Mouse (Mus musculus): ENCODE measurements at regions not wholly inside any gene's neighbourhood (a gene's known extent, or its start where the extent isn't known, plus 50 kb on each side); places are given as distances from the start of the nearest gene placed in this dataset.

DNA sequence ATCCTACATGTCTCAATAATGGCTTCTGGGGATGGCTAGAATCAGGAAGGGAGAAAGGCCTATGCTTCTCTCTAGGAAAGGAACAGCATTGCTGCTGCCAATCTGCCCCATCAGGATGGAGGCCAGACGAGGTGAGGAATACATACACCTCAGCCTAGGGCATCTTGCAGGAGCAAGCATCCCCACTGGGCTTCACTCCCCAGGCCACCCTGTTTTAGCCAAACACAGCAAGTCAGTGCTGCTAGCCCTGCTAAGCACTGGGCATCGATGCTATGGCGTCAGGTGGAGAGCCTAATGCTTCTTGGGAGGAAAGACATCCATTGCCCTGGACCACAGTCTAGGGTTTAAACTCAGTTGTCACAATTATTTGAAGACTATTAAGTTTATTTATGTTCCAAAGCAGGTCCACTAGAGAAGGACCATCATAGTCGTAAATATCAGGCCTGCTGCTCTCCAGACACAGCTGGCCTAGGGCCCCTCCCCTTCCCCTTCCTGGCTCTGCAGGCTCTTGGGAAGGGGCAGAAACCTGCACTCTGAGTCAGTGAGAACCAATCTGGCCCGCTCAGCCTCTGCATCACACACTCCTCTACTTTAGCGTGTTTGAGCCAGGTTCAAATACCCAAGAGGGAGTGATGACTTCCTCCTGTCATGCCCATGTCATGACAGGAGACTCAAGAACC lies 79.5 kb upstream of the Pkdcc start:
- DNase-seq (ENCODE audit: low read depth, low spot score) = no peak

DNA sequence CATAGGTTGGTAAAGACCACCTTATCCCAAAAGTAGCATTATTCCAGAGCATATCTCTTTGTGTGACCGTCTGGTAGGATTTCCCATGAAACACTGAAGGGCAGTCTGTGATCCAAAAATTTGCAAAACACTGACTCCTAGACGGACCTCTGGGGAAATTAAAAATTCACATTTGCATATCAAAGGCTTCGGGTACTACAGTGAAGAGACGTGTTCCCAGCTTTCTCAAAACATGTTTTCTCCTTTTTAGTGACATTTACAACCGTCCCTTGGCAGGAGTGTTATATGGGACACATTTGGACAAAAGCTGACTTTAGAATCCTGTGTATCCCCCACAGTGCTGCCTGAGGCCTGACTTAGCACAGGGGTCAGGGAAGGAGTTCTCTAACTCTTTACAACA lies 78.8 kb upstream of the Pkdcc start:
- DNase-seq (ENCODE audit: low read depth, low spot score) = no peak

DNA sequence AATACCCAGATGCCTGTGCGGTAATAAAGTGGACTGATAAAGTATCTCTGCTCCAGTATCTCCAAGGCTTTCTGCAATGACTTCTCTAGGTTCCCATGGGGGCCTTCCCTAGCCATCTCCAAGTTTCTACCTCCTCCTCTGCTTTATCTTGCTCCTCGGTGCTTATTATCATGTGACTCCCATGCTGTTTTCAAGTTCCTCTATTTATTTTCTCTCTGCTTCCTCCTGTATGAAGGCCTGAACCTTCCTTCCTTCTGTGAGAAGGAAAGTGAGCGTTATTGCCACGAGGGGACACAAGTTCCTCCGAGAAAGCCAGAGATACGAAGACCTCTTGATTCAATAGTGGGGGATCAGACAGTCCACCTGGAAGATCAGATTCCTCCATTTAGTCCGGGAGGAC lies 77.4 kb upstream of the Pkdcc start:
- peak; percentile 7 for DNase-seq (ENCODE audit: low read depth, low spot score)

DNA sequence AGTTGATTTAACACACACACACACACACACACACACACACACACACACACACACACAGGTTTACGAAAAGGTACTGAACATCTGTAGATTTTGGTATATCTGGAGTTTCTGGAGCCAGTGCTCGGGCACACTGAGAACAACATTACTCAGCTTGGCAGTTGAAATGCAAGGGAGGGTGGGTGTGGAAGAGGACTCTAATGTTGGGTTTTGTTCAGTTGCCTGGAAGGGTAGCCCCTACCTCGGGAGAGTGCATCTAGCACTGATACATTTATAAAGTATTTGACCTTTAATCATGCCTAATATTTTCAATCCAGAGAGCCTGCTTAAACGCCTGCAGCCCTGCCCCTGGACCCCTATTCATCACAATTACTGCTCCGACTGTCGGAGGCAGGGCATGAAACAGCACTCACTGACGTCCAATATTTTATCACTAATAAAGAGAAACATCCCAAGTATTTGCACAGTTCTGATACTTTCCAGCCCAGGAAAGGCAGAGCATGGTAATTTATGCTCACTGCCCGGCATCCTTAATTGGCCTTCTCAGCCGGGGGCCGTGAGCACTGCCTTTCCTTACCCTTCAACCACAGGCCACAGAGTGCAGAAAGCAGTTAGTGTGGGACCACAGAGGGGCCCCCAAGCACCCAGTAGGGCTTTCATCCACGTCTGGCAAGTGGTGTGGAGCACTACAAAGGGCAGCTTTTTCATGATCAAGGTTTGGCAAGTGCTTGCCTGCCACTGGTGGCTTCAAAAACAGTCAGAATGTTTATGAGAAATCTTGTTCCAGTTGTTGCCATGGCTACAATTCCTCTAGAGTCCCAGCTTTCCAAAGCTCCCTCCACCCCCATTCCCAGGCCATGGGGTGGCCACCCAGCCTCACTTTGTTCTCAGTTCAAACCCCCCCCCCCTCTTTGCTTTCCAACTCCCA lies 76.3 kb upstream of the Pkdcc start:
- DNase-seq (ENCODE audit: low read depth, low spot score) = no peak

DNA sequence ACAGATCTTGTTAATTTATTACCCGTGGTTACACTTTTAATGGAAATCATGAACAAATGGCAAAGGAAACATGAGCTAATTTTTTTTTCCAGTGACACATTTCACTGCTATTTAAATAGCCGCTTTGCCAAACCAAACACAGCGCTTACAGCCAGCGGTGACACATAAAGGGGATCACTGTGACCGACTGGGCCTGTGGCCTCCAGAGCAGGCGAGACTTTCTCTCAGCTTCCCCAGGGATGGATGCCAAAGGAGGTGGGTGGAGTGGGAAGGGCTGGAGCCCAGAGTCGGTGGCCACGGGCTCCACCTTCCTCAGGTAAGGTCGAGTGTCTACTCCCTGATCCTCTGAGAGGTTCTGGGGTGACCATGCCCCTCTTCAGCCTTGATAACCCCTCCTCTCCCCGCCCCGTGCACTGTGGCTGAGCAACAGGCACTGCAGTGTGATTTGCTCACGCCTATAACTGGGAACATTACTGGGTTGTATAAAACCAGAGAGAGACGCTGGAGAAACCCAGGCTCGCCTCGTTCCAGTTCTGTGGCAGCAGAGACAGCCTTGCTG lies 66.6 kb upstream of the Pkdcc start:
- no peak for DNase-seq (ENCODE audit: low read depth, low spot score)

DNA sequence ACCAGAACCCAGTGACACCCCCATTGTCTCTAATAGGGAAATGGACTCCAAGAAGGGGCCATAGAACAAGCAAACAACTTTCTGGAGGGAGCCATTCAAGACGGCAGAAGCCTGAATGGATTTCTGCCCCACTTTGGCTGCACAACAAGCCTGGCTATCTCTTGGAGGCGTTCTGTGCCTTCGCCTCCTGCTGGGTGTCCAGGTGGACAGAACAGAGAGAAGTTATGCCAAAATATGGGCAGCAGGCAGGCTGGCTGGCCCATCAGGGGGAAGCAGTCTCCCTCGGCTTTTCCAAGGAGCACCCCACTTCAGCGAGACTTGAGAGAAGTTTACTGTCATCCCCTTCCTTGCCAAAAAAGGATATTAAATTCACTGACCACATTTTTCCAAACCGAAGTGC lies 65.8 kb upstream of the Pkdcc start:
- no peak for DNase-seq (ENCODE audit: low read depth, low spot score)

DNA sequence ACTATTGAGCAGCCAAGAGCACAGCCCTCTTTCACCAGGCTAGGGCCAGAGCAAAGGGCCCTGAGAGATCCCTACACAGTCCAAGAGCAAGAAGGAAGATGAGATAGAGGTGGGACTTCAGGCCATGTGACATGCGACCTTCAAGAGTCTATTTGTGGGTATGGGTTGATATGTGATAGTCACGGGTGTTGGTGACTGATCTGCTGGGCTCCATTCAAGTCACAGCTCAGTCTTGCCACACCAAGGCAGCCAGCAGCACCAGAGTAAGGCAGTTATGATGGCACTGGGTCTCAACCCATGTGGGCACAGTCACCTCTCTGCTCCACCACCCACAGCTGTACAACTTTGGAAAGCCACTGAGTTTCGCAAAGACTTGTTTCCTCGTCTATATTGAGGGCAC lies 60.0 kb upstream of the Pkdcc start:
- no peak for DNase-seq (ENCODE audit: low read depth, low spot score)

DNA sequence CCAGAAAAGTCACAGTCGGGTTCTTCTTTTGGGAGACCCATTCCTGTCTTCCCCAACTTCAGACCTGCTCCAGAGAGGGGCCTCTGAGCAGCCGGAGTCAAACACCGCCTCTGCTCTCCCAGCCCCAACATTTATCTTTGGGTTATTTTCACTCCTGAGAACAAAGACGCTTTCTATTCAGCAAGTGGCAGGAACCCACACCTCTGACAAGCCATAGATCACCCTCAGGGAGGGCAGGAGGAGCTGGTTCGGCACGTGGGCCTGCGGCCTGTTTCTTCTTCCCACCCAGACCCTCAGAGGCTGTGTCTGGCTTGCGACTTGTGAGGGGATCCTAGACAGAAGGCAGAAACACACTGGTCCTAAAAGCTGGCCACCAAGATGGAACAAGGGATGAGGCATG lies 58.4 kb upstream of the Pkdcc start:
- DNase-seq (ENCODE audit: low read depth, low spot score) = no peak

DNA sequence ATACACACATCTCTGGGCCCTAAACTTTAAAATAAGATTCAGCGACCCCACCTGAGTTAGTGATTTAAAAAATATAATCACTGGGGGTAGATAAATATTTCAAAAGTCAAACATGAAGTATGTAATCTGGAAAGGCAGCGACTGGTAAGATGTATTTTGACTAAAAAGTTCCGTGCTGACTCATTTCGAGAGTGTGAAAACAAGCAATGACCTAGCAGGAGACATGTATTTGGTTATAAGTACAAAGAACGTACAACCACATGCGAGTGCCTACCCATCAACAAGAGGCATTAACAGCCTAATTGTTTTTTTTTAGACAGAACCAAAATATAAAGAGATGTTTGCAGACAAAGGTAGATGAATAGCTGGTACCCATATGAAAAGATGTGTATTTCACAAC lies 57.0 kb upstream of the Pkdcc start:
- DNase-seq (ENCODE audit: low read depth, low spot score) = peak; percentile 30

DNA sequence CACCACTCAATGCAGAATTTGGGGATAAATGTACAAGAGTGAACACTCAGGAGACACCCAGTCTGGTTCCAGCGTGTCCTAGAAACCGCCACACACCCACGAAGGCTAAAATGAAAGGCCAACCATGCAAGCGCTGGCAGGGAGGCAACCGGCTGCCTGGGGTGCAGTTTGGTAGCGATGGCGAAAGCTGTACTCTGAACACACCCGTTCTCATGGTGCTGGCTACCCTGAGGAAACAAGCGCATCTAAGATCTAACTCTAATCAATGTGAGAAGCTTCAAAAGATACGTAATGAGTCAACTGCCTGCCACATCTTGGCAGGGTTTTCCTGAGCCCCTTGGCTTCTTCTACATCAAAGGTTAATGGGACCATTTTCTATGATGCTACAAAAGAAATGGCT lies 56.4 kb upstream of the Pkdcc start:
- DNase-seq (ENCODE audit: low read depth, low spot score) = no peak

DNA sequence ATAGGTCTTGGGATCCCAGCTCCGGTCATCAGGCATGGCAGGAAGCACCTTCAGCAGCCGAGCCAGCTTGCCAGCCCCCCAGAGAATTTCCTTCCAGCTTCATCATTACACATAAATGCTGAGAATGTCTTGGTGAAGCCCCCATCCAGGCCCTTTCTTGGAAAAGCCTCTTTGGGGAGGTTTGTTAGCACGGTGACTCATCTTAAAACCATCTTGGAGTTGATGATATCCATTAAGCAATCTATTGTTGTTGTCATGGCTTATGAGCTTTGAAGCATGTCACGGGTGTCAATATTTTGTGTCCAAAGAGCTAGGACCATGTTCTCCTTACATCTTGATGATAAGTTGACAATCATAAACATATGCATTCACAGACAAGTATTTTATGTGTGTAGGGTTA lies 55.5 kb upstream of the Pkdcc start:
- DNase-seq (ENCODE audit: low read depth, low spot score) = no peak

DNA sequence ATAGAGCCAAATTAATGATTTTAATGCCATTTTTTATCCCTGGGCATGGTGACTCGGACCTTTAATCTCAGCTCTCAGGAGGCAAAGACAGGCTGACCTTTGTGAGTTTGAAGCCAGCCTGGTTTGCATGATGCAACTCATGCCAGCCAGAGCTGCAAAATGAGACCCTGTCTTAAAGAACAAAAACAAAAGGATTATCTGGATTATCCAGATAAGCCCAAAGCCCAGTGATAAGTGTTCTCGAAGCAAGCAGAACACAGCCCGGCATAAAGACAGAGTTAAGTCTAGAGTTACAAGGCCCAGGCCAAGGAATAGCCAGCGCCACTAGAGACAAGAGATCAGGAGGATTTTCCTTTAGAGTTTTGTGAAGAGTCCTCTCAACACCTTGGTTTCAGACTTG lies 54.8 kb upstream of the Pkdcc start:
- no peak for DNase-seq (ENCODE audit: low read depth, low spot score)

DNA sequence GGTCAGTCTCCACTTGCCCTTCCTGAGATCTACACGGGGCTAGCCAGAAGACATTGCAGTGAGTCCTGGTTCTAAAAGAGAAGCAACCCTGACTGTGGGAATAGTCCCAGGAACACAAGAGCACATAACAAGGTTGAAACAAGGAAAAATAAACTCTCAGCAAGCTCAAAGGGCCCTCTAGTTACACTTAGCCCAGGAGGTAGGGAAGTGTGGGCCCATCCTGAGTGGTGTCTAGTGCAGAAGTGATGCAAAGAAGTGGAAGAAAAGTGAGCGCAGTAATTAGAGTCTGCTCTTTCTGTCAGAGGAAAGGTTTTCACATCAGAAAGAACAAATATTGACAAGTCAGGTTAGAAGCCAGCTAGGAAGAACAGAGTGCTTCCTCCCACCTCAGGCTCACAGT lies 53.4 kb upstream of the Pkdcc start:
- no peak for DNase-seq (ENCODE audit: low read depth, low spot score)

DNA sequence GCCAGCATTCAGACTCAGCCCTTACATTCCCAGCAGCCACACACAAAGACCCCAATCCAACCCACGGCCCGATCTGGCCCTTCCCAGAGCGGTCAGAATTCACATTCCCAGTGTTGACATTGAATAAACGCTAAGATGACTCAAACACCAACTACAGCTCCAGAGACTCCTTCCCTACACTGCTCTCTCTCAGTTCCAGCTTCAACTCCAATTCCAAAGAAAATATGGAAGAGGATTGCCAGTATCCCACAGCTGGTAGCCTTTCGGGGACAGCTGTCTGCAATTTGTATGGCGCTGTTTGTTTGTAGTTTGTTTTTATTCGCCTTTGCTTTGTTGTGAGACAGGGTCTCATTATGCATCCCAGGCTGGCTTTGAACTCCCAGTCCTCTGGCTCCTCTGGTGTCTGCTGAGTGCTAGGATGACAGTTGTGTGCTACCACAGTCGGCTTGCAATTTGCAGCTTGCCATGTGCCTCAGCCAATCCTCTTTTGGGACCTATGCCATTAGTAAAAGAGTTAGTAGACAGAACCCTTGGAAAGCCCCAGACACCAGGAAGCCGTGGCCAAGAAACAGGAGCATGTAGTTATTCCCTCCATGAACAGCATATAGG lies 51.0 kb upstream of the Pkdcc start:
- DNase-seq (ENCODE audit: low read depth, low spot score) = no peak

DNA sequence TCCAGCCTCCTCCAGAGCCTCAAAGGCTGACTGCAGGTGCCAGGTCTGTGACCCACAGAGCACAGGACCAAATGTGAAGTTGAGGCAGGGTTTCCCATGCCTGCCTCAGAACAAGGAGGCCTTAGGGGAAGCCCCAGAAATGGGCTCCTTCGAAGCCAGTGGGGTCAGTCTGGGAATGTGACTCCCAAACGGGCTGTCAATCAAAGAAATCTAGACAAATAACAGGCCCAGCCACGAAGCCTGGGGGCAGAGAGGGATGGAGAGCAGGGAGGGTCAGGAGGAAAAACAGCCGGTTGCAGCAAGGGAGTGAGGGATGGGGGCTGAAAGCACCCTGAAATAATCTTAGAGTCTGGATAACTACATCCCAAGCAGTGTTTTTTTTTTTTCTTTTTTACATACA lies 50.4 kb upstream of the Pkdcc start:
- DNase-seq (ENCODE audit: low read depth, low spot score) = no peak

DNA sequence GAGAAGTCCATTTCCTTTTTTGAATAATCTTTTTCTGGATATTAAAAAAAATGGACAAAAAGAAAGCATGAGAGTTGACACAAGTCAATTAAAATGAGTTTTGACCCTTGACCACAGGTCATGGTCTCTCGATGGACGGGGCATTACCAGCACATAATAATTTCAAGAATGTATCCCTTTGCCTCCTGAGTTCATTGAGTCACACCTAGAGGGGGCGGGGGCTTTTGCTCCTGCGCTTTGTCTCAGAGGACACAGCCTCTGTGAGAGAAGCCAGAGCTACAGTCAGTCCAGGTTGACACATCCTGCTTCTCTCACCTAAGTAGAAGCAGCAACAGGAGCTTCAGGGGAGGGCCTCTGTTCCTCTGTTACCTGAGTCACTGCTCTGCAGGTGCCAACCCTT lies 50.0 kb upstream of the Pkdcc start:
- DNase-seq (ENCODE audit: low read depth, low spot score) = no peak

All from A20 (cell line).